Mouse (Mus musculus) hindbrain, embryonic 11.5 days (tissue): ENCODE measurements around the gene Psmb2. TPM values are rescaled to one million over a fixed set of nuclear protein-coding genes. Genes with fewer than 3 reads are reported as not detected.

Experiments used
- ATAC-seq: fragments of 200-750 bp; cut with Nextera tagmentation; 2 replicates; pipeline ENCODE4 v1.8.0; 2017; ENCODE audit warnings: mild to moderate bottlenecking, moderate TSS enrichment, moderate library complexity; ENCODE audit not compliant: low FRiP score
- DNase-seq: peaks from one replicate; pipeline ENCODE4 v3.0.0-alpha.2; 2015; ENCODE audit warnings: low spot score
- H3K27ac ChIP-seq: fragments of 300-500 bp; sonication (generic); 2 replicates; pipeline ENCODE4 v1.5.1; 2014; ENCODE audit warnings: mild to moderate bottlenecking, low read depth, low read length
- H3K27me3 ChIP-seq: fragments of 300-500 bp; sonication (generic); 2 replicates; pipeline ENCODE4 v1.6.1; 2014; ENCODE audit warnings: mild to moderate bottlenecking, low read length, moderate library complexity, mixed read lengths; ENCODE audit not compliant: control insufficient read depth, insufficient read depth
- H3K36me3 ChIP-seq: fragments of 300-500 bp; sonication (generic); 2 replicates; pipeline ENCODE4 v1.6.1; 2014; ENCODE audit warnings: mild to moderate bottlenecking, low read length, moderate library complexity, mixed read lengths; ENCODE audit not compliant: control insufficient read depth, insufficient read depth
- H3K4me1 ChIP-seq: fragments of 300-500 bp; sonication (generic); replicated peaks from 2 replicates; pipeline ENCODE4 v1.6.1; 2014; ENCODE audit warnings: low read length, mixed read lengths; ENCODE audit not compliant: control insufficient read depth, insufficient read depth
- H3K4me2 ChIP-seq: fragments of 300-500 bp; sonication (generic); replicated peaks from 2 replicates; pipeline ENCODE4 v1.6.1; 2014; ENCODE audit warnings: mild to moderate bottlenecking, low read depth, low read length
- H3K4me3 ChIP-seq: fragments of 300-500 bp; sonication (generic); 2 replicates; pipeline ENCODE4 v1.5.1; 2014; ENCODE audit warnings: low read depth, low read length
- H3K9ac ChIP-seq: fragments of 300-500 bp; sonication (generic); 2 replicates; pipeline ENCODE4 v1.6.1; 2014; ENCODE audit warnings: low read depth, low read length
- H3K9me3 ChIP-seq: fragments of 300-500 bp; sonication (generic); 2 replicates; pipeline ENCODE4 v1.6.1; 2016; ENCODE audit warnings: low read length; ENCODE audit not compliant: control insufficient read depth
- WGBS: fragments of 180-500 bp; shearing (Covaris S2); extraction: QIAGEN DNeasy Blood & Tissue Kit; methylation state at CpG from one replicate; pipeline ENCODE4 v1.1.7; 2014; 5-methylcytosine and 5-hydroxymethylcytosine counted together
- polyA plus RNA-seq: library from polyadenylated mRNA; unstranded; fragments of >200 nt; fragmentation: Nextera tagmentation; extraction: Ambion mirVana; gene quantifications from 2 replicates; pipeline ENCODE4 v1.2.1, GENCODE M21; 2014

Psmb2 gene
- polyA plus RNA-seq = 517 and 551 TPM in 2 replicates

- 4% methylated on average over 48 of the region's 48 CpGs for WGBS
- DNase-seq = peak; percentile 99
Measured at GRCm38 (mm10) chr4:126677054-126678003, at the start of gene Psmb2. TSS of gene Psmb2 (plus strand) at chr4:126677630.

GRCm38 (mm10) chr4:126631922-126632321 is 45.5 kb upstream of the Psmb2 start:
- no peaks in the 10 kb centered on the region; the same call in 1 of the 2 replicates for H3K27me3 ChIP-seq
- DNase-seq (no peak), ATAC-seq (no peak)
- no peaks in the 10 kb centered on the region for H3K9me3 ChIP-seq
- H3K4me1 ChIP-seq = peaks cover under 1% of the 10 kb centered on the region; the same call in 1 of the 2 replicates
- H3K4me2 ChIP-seq = no peak overlapping the region
- no peak overlapping the region for H3K9ac ChIP-seq
- H3K27ac ChIP-seq = no peak overlapping the region
- no peak overlapping the region for H3K4me3 ChIP-seq
- WGBS = 57% methylated on average over 2 of the region's 2 CpGs
- H3K36me3 ChIP-seq = no peaks in the 10 kb centered on the region

More at GRCm38 (mm10) chr4:126677054-126678003, at the start of gene Psmb2:
- peak; percentile 96 for ATAC-seq
- Histone ChIP-seq H3K27ac (peak within 1 kb of the TSS; percentile 56; the same call in 1 of the 2 replicates), H3K4me3 (peak within 1 kb of the TSS; percentile 94), H3K4me2 (peak within 1 kb of the TSS; percentile 81), H3K27me3 (no peaks in the 10 kb centered on the region), H3K9ac (peak within 1 kb of the TSS; percentile 93), H3K36me3 (no peaks in the 10 kb centered on the region), H3K4me1 (0 out of 2 replicates have a peak, but pooled peaks cover 2% of the 10 kb centered on the region), H3K9me3 (no peaks in the 10 kb centered on the region)

- Histone ChIP-seq H3K4me1 (no peaks in the 10 kb centered on the region), H3K4me3 (no peak overlapping the region), H3K36me3 (no peaks in the 10 kb centered on the region), H3K9ac (no peak overlapping the region), H3K9me3 (no peaks in the 10 kb centered on the region), H3K4me2 (no peak overlapping the region), H3K27me3 (no peaks in the 10 kb centered on the region; the same call in 1 of the 2 replicates), H3K27ac (no peak overlapping the region)
- WGBS = 75% methylated on average over 3 of the region's 3 CpGs
- ATAC-seq (no peak), DNase-seq (no peak)
Measured at GRCm38 (mm10) chr4:126632668-126633067, 44.8 kb upstream of the Psmb2 start.

GRCm38 (mm10) chr4:126636330-126636729 is 41.1 kb upstream of the Psmb2 start:
- Histone ChIP-seq H3K4me3 (no peak overlapping the region), H3K4me2 (no peak overlapping the region), H3K27me3 (no peaks in the 10 kb centered on the region), H3K27ac (no peak overlapping the region), H3K36me3 (no peaks in the 10 kb centered on the region), H3K4me1 (no peaks in the 10 kb centered on the region), H3K9me3 (no peaks in the 10 kb centered on the region), H3K9ac (no peak overlapping the region)
- 31% methylated on average over 11 of the region's 11 CpGs for WGBS
- ATAC-seq (no peak), DNase-seq (no peak)

GRCm38 (mm10) chr4:126637446-126637845 is 40.0 kb upstream of the Psmb2 start:
- Histone ChIP-seq H3K9me3 (no peaks in the 10 kb centered on the region), H3K36me3 (no peaks in the 10 kb centered on the region), H3K27ac (no peak overlapping the region), H3K4me3 (no peak overlapping the region), H3K9ac (no peak overlapping the region), H3K27me3 (no peaks in the 10 kb centered on the region), H3K4me1 (no peaks in the 10 kb centered on the region), H3K4me2 (no peak overlapping the region)
- WGBS = 85% methylated on average over 4 of the region's 4 CpGs
- ATAC-seq (no peak), DNase-seq (no peak)

- Histone ChIP-seq H3K27me3 (no peaks in the 10 kb centered on the region), H3K36me3 (no peaks in the 10 kb centered on the region), H3K27ac (no peak overlapping the region), H3K4me3 (no peak overlapping the region), H3K9me3 (no peaks in the 10 kb centered on the region), H3K4me1 (no peaks in the 10 kb centered on the region), H3K9ac (no peak overlapping the region), H3K4me2 (no peak overlapping the region)
- DNase-seq (no peak), ATAC-seq (no peak)
- 56% methylated on average over 7 of the region's 7 CpGs for WGBS
Measured at GRCm38 (mm10) chr4:126639339-126639738, 38.1 kb upstream of the Psmb2 start.

- no peaks in the 10 kb centered on the region for H3K27me3 ChIP-seq
- ATAC-seq = no peak
- no peaks in the 10 kb centered on the region for H3K36me3 ChIP-seq
- H3K27ac ChIP-seq = no peak overlapping the region
- 56% methylated on average over 9 of the region's 9 CpGs for WGBS
- H3K4me3 ChIP-seq = no peak overlapping the region
- H3K9me3 ChIP-seq = no peaks in the 10 kb centered on the region
- H3K9ac ChIP-seq = no peak overlapping the region
- no peak overlapping the region for H3K4me2 ChIP-seq
- H3K4me1 ChIP-seq = no peaks in the 10 kb centered on the region
- no peak for DNase-seq
Measured at GRCm38 (mm10) chr4:126641901-126642300, 35.5 kb upstream of the Psmb2 start.

GRCm38 (mm10) chr4:126643815-126644214 is 33.6 kb upstream of the Psmb2 start:
- no peak for ATAC-seq
- 79% methylated on average over 4 of the region's 4 CpGs for WGBS

More at GRCm38 (mm10) chr4:126643815-126644214, 33.6 kb upstream of the Psmb2 start:
- no peak for DNase-seq
- Histone ChIP-seq H3K27ac (no peak overlapping the region), H3K4me1 (no peaks in the 10 kb centered on the region), H3K9me3 (no peaks in the 10 kb centered on the region), H3K4me3 (no peak overlapping the region), H3K36me3 (no peaks in the 10 kb centered on the region), H3K4me2 (no peak overlapping the region), H3K9ac (no peak overlapping the region), H3K27me3 (no peaks in the 10 kb centered on the region)
